Mouse (Mus musculus): ENCODE measurements at regions not wholly inside any gene's neighbourhood (a gene's known extent, or its start where the extent isn't known, plus 50 kb on each side); places are given as distances from the start of the nearest gene placed in this dataset.

- no peak for TF ChIP-seq CTCF (IDR thresholded peaks at IDR 0.05)
- TF ChIP-seq POLR2A (IDR thresholded peaks at IDR 0.05; ENCODE audit: insufficient read depth, low read depth, low read length) = no peak
Observed at GRCm38 (mm10) chr13:90334934-90335740, 245.7 kb upstream of the Xrcc4 start.
